ENCODE assay signal across 20 mouse cellular contexts in the genomic region with DNA sequence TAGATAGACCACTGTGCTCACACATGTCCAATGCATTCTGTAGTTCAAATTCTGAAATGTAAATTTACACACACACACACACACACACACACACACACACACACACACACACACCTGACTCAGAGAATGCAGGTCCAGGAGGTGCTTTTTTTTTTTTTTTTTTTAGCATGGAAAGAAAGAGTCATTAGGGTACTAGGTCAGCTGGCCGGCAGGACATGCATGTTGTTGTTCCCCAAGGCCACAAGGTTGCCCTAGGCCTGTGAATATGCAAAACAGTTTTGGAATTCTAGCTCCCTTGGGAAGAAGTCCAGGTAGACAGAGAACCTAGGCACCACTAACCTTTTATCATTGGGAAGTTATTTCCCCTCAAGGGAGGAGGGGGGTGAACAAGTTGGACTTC.
DNase-seq lines count a peak whose midpoint lies in the region; ATAC-seq and TF ChIP-seq lines count a peak whose summit lies in the region.
"Had no signal": no experiment of that assay in that cellular context is flagged by ENCODE, and none has a peak within 500 bp of the region (broad histone marks: within the 10 kb centered on the region; RNA-seq: fewer than 3 reads in every experiment).

No protein-coding gene starts in this region.

- TF ChIP-seq RAD21 in CH12.LX (IDR thresholded peaks at IDR 0.05; ENCODE audit: low read depth, low read length), result no peak; the same call in none of the 2 replicates

- no peaks in the 10 kb centered on the region for H3K27me3 ChIP-seq in kidney, adult 2 months (replicated peaks; ENCODE audit: control insufficient read depth, insufficient read depth, low read length)
- H3K27me3 ChIP-seq in CH12.LX (replicated peaks), result no peaks in the 10 kb centered on the region
- H3K27me3 ChIP-seq in splenic B cell, adult 2 months (ENCODE audit: control insufficient read depth, insufficient read depth, low read length, poor library complexity, severe bottlenecking), result no peaks in the 10 kb centered on the region
- no peaks in the 10 kb centered on the region for H3K27me3 ChIP-seq in heart, embryonic 11.5 days (ENCODE audit: control insufficient read depth, insufficient read depth, low read length)
- H3K27me3 ChIP-seq: embryonic facial prominence, embryonic 15.5 days; heart, embryonic 12.5 days had no signal

- H3K79me2 ChIP-seq in CH12.LX (replicated peaks; ENCODE audit: control insufficient read depth, extremely low read depth, insufficient read depth, poor library complexity, severe bottlenecking), result no peaks in the 10 kb centered on the region

- H3K4me3 ChIP-seq in kidney, adult 2 months (ENCODE audit: insufficient read depth, low read depth, low read length), result no peak overlapping the region
- no peak overlapping the region for H3K4me3 ChIP-seq in CH12.LX (replicated peaks in 1 of 3; ENCODE audit: low read depth in 2 of 3, low read length in 2 of 3, poor library complexity in 1 of 3)
- H3K4me3 ChIP-seq in ES-E14 (ENCODE audit: insufficient read depth in 1 of 2, low read depth in 1 of 2, low read length in 2 of 2, poor library complexity in 1 of 2, severe bottlenecking in 1 of 2), result no peak overlapping the region
- no peak overlapping the region for H3K4me3 ChIP-seq in heart, embryonic 11.5 days (ENCODE audit: low read depth, low read length)
- H3K4me3 ChIP-seq: embryonic facial prominence, embryonic 15.5 days; erythroblast, embryonic 14.5 days; forebrain, embryonic 10.5 days; gastrocnemius, adult 2 months; heart, embryonic 12.5 days; hindbrain, embryonic 10.5 days had no signal

- peak; percentile 8 for DNase-seq in kidney, adult 2 months
- DNase-seq in kidney, postnatal 25 days, result no peak
- DNase-seq in CH12.LX (ENCODE audit: extremely low read depth), result no peak
- no peak for DNase-seq in ES-E14 (ENCODE audit: low read depth, low spot score)
- peak; percentile 31 for DNase-seq in splenic B cell, adult 2 months (ENCODE audit: low read depth, low spot score)
- DNase-seq: adrenal gland, adult 2 months; adrenal gland, postnatal 36 days; cerebellum, adult 2 months; cerebellum, postnatal 10 days; embryo, embryonic 11 days; gastrocnemius, adult 2 months; gastrocnemius, postnatal 25 days had no signal

- ATAC-seq in heart, embryonic 11.5 days (replicated peaks; ENCODE audit: insufficient number of reproducible peaks, low FRiP score, low TSS enrichment), result no peak
- ATAC-seq: forebrain, embryonic 14.5 days had no signal

- H3K9ac ChIP-seq in CH12.LX (ENCODE audit: insufficient read depth, low read depth) (no peak overlapping the region), ES-E14 (ENCODE audit: insufficient read depth, low read depth, low read length, poor library complexity, severe bottlenecking) (no peak overlapping the region)
- H3K9ac ChIP-seq in heart, embryonic 11.5 days (ENCODE audit: low read depth, low read length), result no peak overlapping the region
- H3K9ac ChIP-seq: embryonic facial prominence, embryonic 15.5 days; heart, embryonic 12.5 days; hindbrain, embryonic 14.5 days had no signal

- TF ChIP-seq POLR2A in kidney, adult 2 months (IDR thresholded peaks at IDR 0.05; ENCODE audit: low read depth, low read length), result no peak
- no peak for TF ChIP-seq POLR2A in CH12.LX (IDR thresholded peaks at IDR 0.05; ENCODE audit: low read depth, low read length)

- no peak for TF ChIP-seq CTCF in kidney, adult 2 months (conservative IDR thresholded peaks at IDR 0.05; ENCODE audit: insufficient read depth, insufficient read length, low read depth, low read length)
- no peak for TF ChIP-seq CTCF in CH12.LX (conservative IDR thresholded peaks at IDR 0.05 in 1 of 2, IDR thresholded peaks at IDR 0.05 in 1 of 2; ENCODE audit: low read depth in 2 of 2, low read length in 2 of 2)

- 60% methylated on average over 1 of the region's 1 CpGs for WGBS in kidney, adult 2 months
- 64% methylated on average over 1 of the region's 1 CpGs for WGBS in heart, embryonic 11.5 days (ENCODE audit: insufficient replicate concordance)

- dilution Hi-C loops in CH12.LX (cut with MboI; ENCODE audit: extremely low pct_ligation_motif_present, extremely low pct_unique_long_range_greater_than_20kb, low sequenced_read_pairs), result no loop called here

- peak; percentile 91 for TF ChIP-seq EP300 in CH12.LX (IDR thresholded peaks at IDR 0.05; ENCODE audit: low read length)

- no peaks in the 10 kb centered on the region for H3K36me3 ChIP-seq in kidney, adult 2 months (ENCODE audit: control insufficient read depth, insufficient read depth, low read length)
- H3K36me3 ChIP-seq in CH12.LX (replicated peaks in 1 of 2; ENCODE audit: control insufficient read depth in 1 of 2, insufficient read depth in 1 of 2, low read length in 1 of 2) (no peaks in the 10 kb centered on the region), ES-E14 (ENCODE audit: control insufficient read depth, insufficient read depth, low read length, poor library complexity, severe bottlenecking) (no peaks in the 10 kb centered on the region)
- H3K36me3 ChIP-seq in splenic B cell, adult 2 months (ENCODE audit: control insufficient read depth, insufficient read depth, low read length, poor library complexity, severe bottlenecking), result no peaks in the 10 kb centered on the region
- no peaks in the 10 kb centered on the region for H3K36me3 ChIP-seq in heart, embryonic 11.5 days (ENCODE audit: control insufficient read depth, insufficient read depth, low read length)
- H3K36me3 ChIP-seq: embryonic facial prominence, embryonic 15.5 days; forebrain, embryonic 10.5 days; heart, embryonic 12.5 days; hindbrain, embryonic 10.5 days had no signal

- H3K9me3 ChIP-seq in CH12.LX (replicated peaks; ENCODE audit: low read length) (peaks cover 2% of the 10 kb centered on the region), ES-E14 (ENCODE audit: control insufficient read depth, insufficient read depth, low read depth, low read length) (no peaks in the 10 kb centered on the region)
- no peaks in the 10 kb centered on the region for H3K9me3 ChIP-seq in heart, embryonic 11.5 days (replicated peaks; ENCODE audit: control insufficient read depth, low read length)
- H3K9me3 ChIP-seq: embryonic facial prominence, embryonic 15.5 days; forebrain, embryonic 10.5 days; heart, embryonic 12.5 days; hindbrain, embryonic 10.5 days had no signal

- H3K27ac ChIP-seq in kidney, adult 2 months (ENCODE audit: insufficient read depth, low read depth, low read length), result no peak overlapping the region
- H3K27ac ChIP-seq in CH12.LX (ENCODE audit: insufficient read depth, low read depth), result peak overlapping the region; percentile 55; the same call in 1 of the 2 replicates
- H3K27ac ChIP-seq in ES-E14 (ENCODE audit: insufficient read depth, low read depth, low read length, poor library complexity, severe bottlenecking), result no peak overlapping the region
- H3K27ac ChIP-seq in heart, embryonic 11.5 days (ENCODE audit: low read depth, low read length), result no peak overlapping the region
- H3K27ac ChIP-seq: embryonic facial prominence, embryonic 15.5 days; forebrain, embryonic 10.5 days; gastrocnemius, adult 2 months; hindbrain, embryonic 10.5 days; hindbrain, embryonic 14.5 days had no signal

- H3K4me1 ChIP-seq in kidney, adult 2 months (ENCODE audit: control insufficient read depth, insufficient read depth, low read length), result no peaks in the 10 kb centered on the region
- H3K4me1 ChIP-seq in CH12.LX (ENCODE audit: control insufficient read depth in 1 of 2, insufficient read depth in 2 of 2), result peaks cover 24 to 70% of the 10 kb centered on the region in 2 experiments
- peaks cover 3 to 5% of the 10 kb centered on the region in 2 experiments; a peak in 2 of 4 replicates for H3K4me1 ChIP-seq in ES-E14 (ENCODE audit: control insufficient read depth in 2 of 2, insufficient read depth in 2 of 2, low read length in 2 of 2, poor library complexity in 1 of 2)
- no peaks in the 10 kb centered on the region for H3K4me1 ChIP-seq in heart, embryonic 11.5 days (ENCODE audit: control insufficient read depth, insufficient read depth, low read length)
- H3K4me1 ChIP-seq: heart, embryonic 12.5 days had no signal

- in situ Hi-C loops in CH12.LX (cut with MboI; ENCODE audit: low pct_ligation_motif_present, low pct_unique_long_range_greater_than_20kb, low sequenced_read_pairs) (loop anchor here (5.0 kb wide), 1 partner anchor 76 kb away; no protein-coding TSS in a partner anchor), ES-E14 (cut with MboI; ENCODE audit: low sequenced_read_pairs in 2 of 2, unreplicated experiment in 2 of 2) (no loop called here)

- H3K4me2 ChIP-seq in CH12.LX (ENCODE audit: insufficient read depth, low read depth, poor library complexity, severe bottlenecking), result peak overlapping the region; percentile 57; the same call in 1 of the 2 replicates
- H3K4me2 ChIP-seq in heart, embryonic 11.5 days, result no peak overlapping the region
- H3K4me2 ChIP-seq: embryonic facial prominence, embryonic 15.5 days; heart, embryonic 12.5 days; hindbrain, embryonic 14.5 days had no signal

TF ChIP-seq in CH12.LX, 34 proteins besides CTCF, POLR2A, EP300 and RAD21 (continues in another document):
- TF ChIP-seq KAT2A (IDR thresholded peaks at IDR 0.05; ENCODE audit: insufficient replicate concordance, low read length) (0 out of 2 replicates have a peak, but pooled peaks have one; percentile 34), UBTF (IDR thresholded peaks at IDR 0.05; ENCODE audit: low read depth, low read length) (no peak), MAFK (IDR thresholded peaks at IDR 0.05; ENCODE audit: insufficient replicate concordance, low read length) (peak; percentile 43; the same call in 1 of the 2 replicates), IRF4 (IDR thresholded peaks at IDR 0.05; ENCODE audit: low read depth, low read length) (peak; percentile 88), TCF12 (IDR thresholded peaks at IDR 0.05; ENCODE audit: low read depth, low read length) (peak; percentile 83), RCOR1 (conservative IDR thresholded peaks at IDR 0.05; ENCODE audit: low read depth, low read length) (peak; percentile 51; the same call in 1 of the 2 replicates), POLR2AphosphoS2 (IDR thresholded peaks at IDR 0.05; ENCODE audit: low read depth, low read length) (no peak), TBP (conservative IDR thresholded peaks at IDR 0.05; ENCODE audit: low read depth, low read length) (no peak)

TF ChIP-seq in ES-E14, 5 proteins besides CTCF, POLR2A, EP300 and RAD21:
- TF ChIP-seq ZNF384 (IDR thresholded peaks at IDR 0.05; ENCODE audit: low read depth, low read length), result 0 out of 2 replicates have a peak, but pooled peaks have one; percentile 39
- no peak for TF ChIP-seq CHD2 (IDR thresholded peaks at IDR 0.05; ENCODE audit: low read depth, low read length)

Comparison
In these comparisons a context has a peak if more than half of its experiments do, and no peak if none do; other contexts are left out.
1. DNase-seq: peak in kidney, adult 2 months (single experiment) and splenic B cell, adult 2 months (single experiment); none in kidney, postnatal 25 days (0 of 2), CH12.LX (single experiment) and ES-E14 (single experiment).